Mouse (Mus musculus): ENCODE results near the gene Kmo. TPM values are rescaled to one million over a fixed set of nuclear protein-coding genes. Genes with fewer than 3 reads are reported as not detected.

Kmo gene
- polyA plus RNA-seq, 1 experiment = not detected

- Histone ChIP-seq H3K9ac (ENCODE audit: low read depth, poor library complexity, severe bottlenecking) (no peak overlapping the region), H3K27me3 (ENCODE audit: control insufficient read depth, insufficient read depth, low read length, poor library complexity, severe bottlenecking) (no peaks in the 10 kb centered on the region), H3K27ac (ENCODE audit: insufficient read depth, low read length) (no peak overlapping the region), H3K4me3 (ENCODE audit: low read depth, low read length) (no peak overlapping the region), H3K4me1 (ENCODE audit: control insufficient read depth, insufficient read depth, low read length) (no peaks in the 10 kb centered on the region), H3K36me3 (ENCODE audit: control insufficient read depth, insufficient read depth, low read length, poor library complexity, severe bottlenecking) (no peaks in the 10 kb centered on the region), H3K9me3 (replicated peaks; ENCODE audit: control insufficient read depth, insufficient read depth, low read length, poor library complexity, severe bottlenecking) (no peaks in the 10 kb centered on the region)
- no peak for TF ChIP-seq EP300 (IDR thresholded peaks at IDR 0.05; ENCODE audit: insufficient read depth, low read depth, low read length)
- TF ChIP-seq POLR2A (IDR thresholded peaks at IDR 0.05; ENCODE audit: insufficient read depth, low read length) = no peak
- no peak for TF ChIP-seq CTCF (IDR thresholded peaks at IDR 0.05; ENCODE audit: low read depth, low read length)
These were observed 54.9 kb downstream of the Kmo start for GRCm38 (mm10) chr1:175675116-175675515.

GRCm38 (mm10) chr1:175677459-175677858, 57.3 kb downstream of the Kmo start:
- no peak for TF ChIP-seq POLR2A (IDR thresholded peaks at IDR 0.05; ENCODE audit: insufficient read depth, low read length)
- TF ChIP-seq CTCF (IDR thresholded peaks at IDR 0.05; ENCODE audit: low read depth, low read length) = no peak
- TF ChIP-seq EP300 (IDR thresholded peaks at IDR 0.05; ENCODE audit: insufficient read depth, low read depth, low read length) = no peak
- H3K4me1 ChIP-seq (ENCODE audit: control insufficient read depth, insufficient read depth, low read length) = no peaks in the 10 kb centered on the region

GRCm38 (mm10) chr1:175680995-175681394, 60.8 kb downstream of the Kmo start:
- no peak for TF ChIP-seq POLR2A (IDR thresholded peaks at IDR 0.05; ENCODE audit: insufficient read depth, low read length)
- no peak for TF ChIP-seq CTCF (IDR thresholded peaks at IDR 0.05; ENCODE audit: low read depth, low read length)
- no peak for TF ChIP-seq EP300 (IDR thresholded peaks at IDR 0.05; ENCODE audit: insufficient read depth, low read depth, low read length)
- Histone ChIP-seq H3K4me1 (ENCODE audit: control insufficient read depth, insufficient read depth, low read length) (no peaks in the 10 kb centered on the region), H3K36me3 (ENCODE audit: control insufficient read depth, insufficient read depth, low read length, poor library complexity, severe bottlenecking) (no peaks in the 10 kb centered on the region), H3K9me3 (replicated peaks; ENCODE audit: control insufficient read depth, insufficient read depth, low read length, poor library complexity, severe bottlenecking) (no peaks in the 10 kb centered on the region), H3K4me3 (ENCODE audit: low read depth, low read length) (no peak overlapping the region), H3K27me3 (ENCODE audit: control insufficient read depth, insufficient read depth, low read length, poor library complexity, severe bottlenecking) (no peaks in the 10 kb centered on the region), H3K27ac (ENCODE audit: insufficient read depth, low read length) (no peak overlapping the region), H3K9ac (ENCODE audit: low read depth, poor library complexity, severe bottlenecking) (no peak overlapping the region)

More at GRCm38 (mm10) chr1:175677459-175677858, 57.3 kb downstream of the Kmo start:
- H3K27ac ChIP-seq (ENCODE audit: insufficient read depth, low read length) = no peak overlapping the region
- H3K4me3 ChIP-seq (ENCODE audit: low read depth, low read length) = no peak overlapping the region
- no peaks in the 10 kb centered on the region for H3K9me3 ChIP-seq (replicated peaks; ENCODE audit: control insufficient read depth, insufficient read depth, low read length, poor library complexity, severe bottlenecking)
- no peaks in the 10 kb centered on the region for H3K36me3 ChIP-seq (ENCODE audit: control insufficient read depth, insufficient read depth, low read length, poor library complexity, severe bottlenecking)
- no peaks in the 10 kb centered on the region for H3K27me3 ChIP-seq (ENCODE audit: control insufficient read depth, insufficient read depth, low read length, poor library complexity, severe bottlenecking)
- H3K9ac ChIP-seq (ENCODE audit: low read depth, poor library complexity, severe bottlenecking) = no peak overlapping the region

GRCm38 (mm10) chr1:175691686-175692245, 71.6 kb downstream of the Kmo start:
- TF ChIP-seq EP300 (IDR thresholded peaks at IDR 0.05; ENCODE audit: insufficient read depth, low read depth, low read length) (no peak), POLR2A (IDR thresholded peaks at IDR 0.05; ENCODE audit: insufficient read depth, low read length) (no peak), CTCF (IDR thresholded peaks at IDR 0.05; ENCODE audit: low read depth, low read length) (no peak)

DNA sequence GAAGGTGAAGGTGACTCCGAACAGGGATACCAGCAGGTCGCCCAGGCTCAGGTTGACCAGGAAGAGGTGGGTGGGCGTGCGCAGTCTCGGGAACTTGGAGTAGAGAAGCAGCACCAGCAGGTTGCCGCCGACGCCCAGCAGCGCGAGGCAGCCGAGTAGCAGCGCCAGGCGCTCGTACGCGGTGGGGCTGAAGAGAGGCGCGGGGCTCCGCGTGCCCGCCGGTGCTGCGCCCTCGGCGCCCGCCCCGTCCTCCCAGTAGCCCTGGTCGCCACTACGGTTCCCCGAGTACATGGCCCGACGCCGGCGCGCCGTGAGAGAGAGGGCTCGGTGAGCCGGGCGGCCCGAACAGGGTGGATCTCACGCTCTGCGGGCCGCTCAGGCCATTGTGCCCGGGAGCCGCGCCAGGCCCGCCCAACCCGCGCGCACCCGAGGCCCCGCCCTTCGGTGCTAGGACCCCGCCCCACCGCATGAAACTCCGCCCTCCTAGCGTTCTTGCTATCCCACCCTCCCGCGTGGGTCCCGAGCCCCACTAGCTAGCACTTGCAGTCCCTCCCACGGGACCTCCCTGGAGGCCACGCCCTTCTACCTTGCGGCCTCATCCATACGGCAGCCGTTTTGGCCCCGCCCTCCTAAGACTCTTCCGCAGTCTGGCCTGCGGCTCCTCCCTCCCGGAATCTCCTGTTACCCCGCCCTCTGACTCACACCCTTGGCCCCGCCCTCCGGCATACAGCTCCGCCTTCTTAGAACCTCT, 72.2 kb downstream of the Kmo start, which contains the start of the genes Opn3 and Chml:
Opn3 (minus strand) TSS at position 531 of the 751 bp plus-strand sequence.
Chml (minus strand) TSS at position 656 of the 751 bp plus-strand sequence.
- peak within 1 kb of the TSS; percentile 94 for H3K4me3 ChIP-seq (ENCODE audit: low read depth, low read length)
- peaks cover 4% of the 10 kb centered on the region for H3K4me1 ChIP-seq (ENCODE audit: control insufficient read depth, insufficient read depth, low read length)
- H3K9ac ChIP-seq (ENCODE audit: low read depth, poor library complexity, severe bottlenecking) = peak within 1 kb of the TSS; percentile 76
- TF ChIP-seq EP300 (IDR thresholded peaks at IDR 0.05; ENCODE audit: insufficient read depth, low read depth, low read length) = 0 out of 2 replicates have a peak, but pooled peaks have one; percentile 23
- TF ChIP-seq CTCF (IDR thresholded peaks at IDR 0.05; ENCODE audit: low read depth, low read length) = no peak
- no peaks in the 10 kb centered on the region for H3K27me3 ChIP-seq (ENCODE audit: control insufficient read depth, insufficient read depth, low read length, poor library complexity, severe bottlenecking)
- no peaks in the 10 kb centered on the region for H3K9me3 ChIP-seq (replicated peaks; ENCODE audit: control insufficient read depth, insufficient read depth, low read length, poor library complexity, severe bottlenecking)
- no peaks in the 10 kb centered on the region for H3K36me3 ChIP-seq (ENCODE audit: control insufficient read depth, insufficient read depth, low read length, poor library complexity, severe bottlenecking)
- H3K27ac ChIP-seq (ENCODE audit: insufficient read depth, low read length) = no peak within 1 kb of the TSS

More at GRCm38 (mm10) chr1:175691686-175692245, 71.6 kb downstream of the Kmo start:
- Histone ChIP-seq H3K27me3 (ENCODE audit: control insufficient read depth, insufficient read depth, low read length, poor library complexity, severe bottlenecking) (no peaks in the 10 kb centered on the region), H3K4me3 (ENCODE audit: low read depth, low read length) (peak overlapping the region; percentile 94), H3K4me1 (ENCODE audit: control insufficient read depth, insufficient read depth, low read length) (peaks cover 4% of the 10 kb centered on the region), H3K27ac (ENCODE audit: insufficient read depth, low read length) (no peak overlapping the region), H3K9me3 (replicated peaks; ENCODE audit: control insufficient read depth, insufficient read depth, low read length, poor library complexity, severe bottlenecking) (no peaks in the 10 kb centered on the region), H3K36me3 (ENCODE audit: control insufficient read depth, insufficient read depth, low read length, poor library complexity, severe bottlenecking) (no peaks in the 10 kb centered on the region), H3K9ac (ENCODE audit: low read depth, poor library complexity, severe bottlenecking) (peak overlapping the region; percentile 76)

DNA sequence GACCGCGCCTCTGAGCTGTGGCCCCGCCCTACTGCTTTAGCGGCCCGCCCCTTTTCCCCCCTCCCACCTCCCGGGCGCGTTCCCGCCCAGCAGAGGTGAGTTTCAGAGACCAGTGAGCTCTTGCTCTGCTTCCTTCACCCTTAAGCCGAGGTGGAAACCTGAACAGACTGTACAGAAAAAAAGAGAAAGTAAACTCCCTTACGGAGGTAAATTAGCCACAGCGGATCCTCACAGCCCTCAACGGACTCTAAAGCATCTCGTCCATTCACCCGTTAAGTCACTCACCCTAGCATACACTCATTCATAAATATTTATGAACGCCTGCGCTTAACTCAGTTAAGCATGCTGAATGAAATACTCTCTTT, 72.8 kb downstream of the Kmo start:
- Histone ChIP-seq H3K4me1 (ENCODE audit: control insufficient read depth, insufficient read depth, low read length) (peaks cover 4% of the 10 kb centered on the region), H3K9ac (ENCODE audit: low read depth, poor library complexity, severe bottlenecking) (peak overlapping the region; percentile 33; the same call in 1 of the 2 replicates), H3K9me3 (replicated peaks; ENCODE audit: control insufficient read depth, insufficient read depth, low read length, poor library complexity, severe bottlenecking) (no peaks in the 10 kb centered on the region), H3K36me3 (ENCODE audit: control insufficient read depth, insufficient read depth, low read length, poor library complexity, severe bottlenecking) (no peaks in the 10 kb centered on the region), H3K4me3 (ENCODE audit: low read depth, low read length) (peak overlapping the region; percentile 56), H3K27ac (ENCODE audit: insufficient read depth, low read length) (no peak overlapping the region), H3K27me3 (ENCODE audit: control insufficient read depth, insufficient read depth, low read length, poor library complexity, severe bottlenecking) (no peaks in the 10 kb centered on the region)
- TF ChIP-seq CTCF (IDR thresholded peaks at IDR 0.05; ENCODE audit: low read depth, low read length) = no peak
- no peak for TF ChIP-seq POLR2A (IDR thresholded peaks at IDR 0.05; ENCODE audit: insufficient read depth, low read length)
- no peak for TF ChIP-seq EP300 (IDR thresholded peaks at IDR 0.05; ENCODE audit: insufficient read depth, low read depth, low read length)

All from ES-Bruce4 (cell line).